Mouse (Mus musculus) midbrain, embryonic 16.5 days (tissue): ENCODE data around the gene Klra3. TPM values are rescaled to one million over a fixed set of nuclear protein-coding genes. Genes with fewer than 3 reads are reported as not detected.

Experiments used
- polyA plus RNA-seq: library from polyadenylated mRNA; unstranded; fragments of >200 nt; fragmentation: Nextera tagmentation; extraction: Ambion mirVana; gene quantifications from 2 replicates; pipeline ENCODE4 v1.2.1, GENCODE M21; 2015

Klra3 gene
- polyA plus RNA-seq, 1 experiment from 2014 or later, result not detected

Other genes with a start within 250 kb of the Klra3 start
- gene Klra8, start 207.7 kb downstream of the Klra3 start, polyA plus RNA-seq, result not detected in 2 replicates
- not detected in 2 replicates for gene Klra9, start 144.5 kb downstream of the Klra3 start, polyA plus RNA-seq
- gene Klra7, start 104.3 kb downstream of the Klra3 start, polyA plus RNA-seq, result not detected in 2 replicates
- gene Klra10, start 55.6 kb downstream of the Klra3 start, polyA plus RNA-seq, result not detected in 2 replicates
- not detected in 2 replicates for gene Klra1, start 49.3 kb upstream of the Klra3 start, polyA plus RNA-seq